Mouse (Mus musculus) embryo, embryonic 9.5 days (tissue): ENCODE measurements around the gene Fam189a2.

Source experiments
- DNase-seq: peaks from one replicate; pipeline ENCODE4 v3.0.0-alpha.2; 2017; ENCODE audit errors: extremely low spot score

Gene Fam189a2

DNA sequence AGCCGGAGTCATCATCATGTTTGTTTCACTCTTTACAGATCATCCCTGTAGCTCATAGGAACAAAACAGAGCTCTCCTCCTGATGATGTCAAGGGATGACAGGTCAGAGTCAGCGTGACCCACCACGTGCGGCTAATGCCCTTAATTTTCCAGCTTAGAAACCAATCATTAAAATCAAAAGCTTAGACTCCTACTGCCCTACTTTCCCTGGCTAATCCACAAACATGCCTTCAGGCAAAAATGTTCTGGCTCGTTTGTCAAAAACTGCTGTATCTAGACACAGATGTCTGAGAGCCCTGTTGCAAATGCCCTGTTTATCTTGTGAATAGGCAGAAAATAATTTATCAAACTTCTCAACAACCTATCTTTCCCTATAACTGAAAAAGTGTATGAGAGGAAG, 4.9 kb downstream of the Fam189a2 start:
- no peak for DNase-seq

DNA sequence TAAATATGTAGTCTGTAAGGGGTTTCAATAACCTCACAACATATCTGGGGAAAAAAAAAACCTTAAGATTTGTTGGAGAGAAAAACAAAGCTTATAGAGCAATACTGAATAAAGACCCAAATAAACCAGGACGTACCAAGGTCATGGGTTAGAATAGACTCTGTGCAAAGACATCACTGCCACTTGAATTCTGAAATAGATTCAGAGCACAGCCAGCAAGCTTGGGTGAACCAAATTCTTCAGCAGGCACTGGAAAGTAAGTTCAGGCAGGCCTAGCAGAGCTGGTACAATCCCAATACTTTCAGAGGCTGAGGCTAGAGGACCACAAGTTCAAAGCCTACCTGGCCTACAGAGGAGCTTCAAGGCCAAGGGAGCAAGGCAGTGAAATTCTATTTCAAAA, 6.2 kb downstream of the Fam189a2 start:
- DNase-seq, result no peak

DNA sequence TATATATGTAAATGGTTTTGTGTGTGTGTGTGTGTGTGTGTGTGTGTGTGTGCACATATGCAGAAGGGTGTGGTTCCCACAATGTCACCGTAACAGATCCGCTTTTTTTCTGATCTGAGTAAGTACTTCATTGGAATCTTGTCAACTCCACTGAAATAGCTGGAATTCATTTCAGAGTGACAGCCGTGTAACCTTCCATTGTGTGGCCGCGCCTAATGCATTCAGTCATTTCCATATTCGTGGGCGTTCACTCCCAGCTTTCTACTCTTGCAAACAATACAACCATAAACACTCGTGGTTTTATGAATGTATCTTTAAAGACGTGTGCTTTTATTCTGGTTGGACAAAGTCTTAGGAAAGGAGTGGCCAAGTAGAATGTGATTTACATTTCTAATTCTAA, 6.7 kb downstream of the Fam189a2 start:
- DNase-seq, result no peak

DNA sequence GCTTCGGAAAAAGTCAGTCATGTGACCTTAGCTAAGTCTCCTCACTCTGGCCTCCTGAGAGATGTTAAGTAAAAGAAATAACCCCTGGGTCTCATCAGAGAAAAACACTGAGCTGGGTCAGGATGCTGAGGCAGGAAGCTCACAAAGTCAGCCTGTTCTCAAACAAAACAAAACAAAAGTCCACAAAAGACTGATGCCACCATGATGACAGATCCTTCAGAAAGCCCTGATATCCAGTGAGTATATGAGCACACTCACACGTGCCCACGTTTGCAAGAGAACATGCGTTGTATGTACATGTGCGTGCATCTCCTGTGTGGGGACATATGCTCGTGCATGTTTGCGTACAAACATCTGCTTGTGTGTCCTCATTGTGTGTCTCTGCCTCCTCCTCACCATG, 7.5 kb downstream of the Fam189a2 start:
- no peak for DNase-seq

DNA sequence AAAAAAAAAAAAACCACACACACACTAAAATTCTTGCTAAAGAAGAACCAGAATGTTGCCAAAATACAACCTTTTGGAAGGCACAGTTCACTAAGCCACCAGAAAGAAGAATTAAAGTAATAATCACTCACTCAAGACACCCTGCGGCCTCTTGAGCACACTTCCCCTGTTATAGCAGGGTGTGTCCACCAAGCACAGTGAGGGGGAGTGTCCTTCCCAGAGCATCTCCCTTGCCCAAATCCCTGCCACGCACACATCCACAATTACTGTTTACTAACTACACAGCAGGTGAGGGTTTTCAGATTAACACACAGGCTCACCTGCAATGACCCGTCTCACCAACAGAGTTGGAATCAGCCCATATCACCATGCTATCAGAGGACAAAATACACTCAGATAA, 8.0 kb downstream of the Fam189a2 start:
- DNase-seq, result no peak

DNA sequence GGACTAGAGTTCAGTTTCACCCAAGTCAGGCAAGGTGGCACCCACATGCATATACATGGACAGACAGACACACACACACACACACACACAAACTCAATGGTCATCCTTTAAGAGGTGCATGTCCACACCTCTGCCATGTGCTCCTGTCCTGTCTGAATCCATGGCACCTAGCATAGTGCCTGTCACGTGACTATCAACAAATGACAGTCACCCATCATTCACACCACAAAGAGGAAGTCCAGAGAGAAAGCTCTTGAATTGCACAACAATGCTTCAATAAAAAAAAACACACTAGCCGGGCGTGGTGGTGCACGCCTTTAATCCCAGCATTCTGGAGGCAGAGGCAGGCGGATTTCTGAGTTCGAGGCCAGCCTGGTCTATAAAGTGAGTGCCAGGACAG, 8.5 kb downstream of the Fam189a2 start:
- no peak for DNase-seq

DNA sequence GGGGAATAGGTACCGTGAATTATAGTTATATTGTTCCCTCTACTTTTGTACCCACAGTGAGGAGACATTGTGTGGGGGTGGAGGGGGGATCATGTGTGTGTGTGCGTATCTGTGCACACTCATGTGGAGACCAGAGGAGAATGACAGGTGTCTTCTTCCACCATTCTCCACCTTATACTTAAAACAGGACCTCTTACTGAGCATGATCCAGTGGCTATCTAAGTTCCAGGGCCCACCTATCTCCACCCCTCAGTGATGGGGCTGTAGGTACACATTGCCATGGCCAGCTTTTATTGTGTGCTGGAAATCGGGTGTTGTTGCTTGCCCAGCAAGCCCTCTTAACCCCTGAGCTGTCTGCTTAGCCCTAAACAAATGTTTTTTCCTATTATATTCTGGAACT, 10.1 kb downstream of the Fam189a2 start:
- no peak for DNase-seq

DNA sequence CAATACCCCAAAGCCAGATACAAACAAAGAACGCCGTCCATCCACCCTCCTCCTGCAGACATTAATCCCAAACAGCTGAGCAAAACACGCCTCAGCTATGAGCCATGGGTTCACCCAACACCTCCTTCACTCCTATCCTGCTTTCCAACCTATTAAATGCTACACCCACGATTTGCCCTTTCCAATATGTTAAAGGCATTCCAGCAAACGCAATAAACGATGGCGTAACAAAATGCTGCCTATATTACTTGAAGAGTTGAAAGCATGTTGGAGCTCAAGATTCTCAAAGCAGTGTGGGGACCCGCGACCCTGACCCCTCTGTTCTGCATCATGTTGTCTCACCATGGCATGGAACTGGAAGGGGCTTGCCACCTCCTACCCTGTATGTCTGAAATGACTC, 11.2 kb downstream of the Fam189a2 start:
- DNase-seq, result no peak

DNA sequence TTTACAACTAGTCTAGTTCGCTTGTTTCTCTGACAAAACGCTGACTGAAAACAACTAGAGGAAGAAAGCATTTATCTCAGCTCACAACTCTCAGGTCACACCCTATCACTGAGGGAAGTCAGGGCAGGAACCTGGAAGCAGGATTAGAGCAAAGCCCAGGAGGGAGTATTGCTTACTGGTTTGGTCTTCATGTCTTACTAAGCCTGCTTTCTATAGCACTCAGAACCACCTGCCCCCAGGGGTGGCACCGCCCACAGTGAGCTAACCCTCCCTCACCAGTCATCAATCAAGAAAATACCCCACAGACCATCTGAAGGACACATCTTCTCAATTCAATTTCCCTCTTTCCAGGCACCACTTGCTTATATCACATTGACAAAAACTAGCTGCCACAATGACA, 12.4 kb downstream of the Fam189a2 start:
- no peak for DNase-seq

DNA sequence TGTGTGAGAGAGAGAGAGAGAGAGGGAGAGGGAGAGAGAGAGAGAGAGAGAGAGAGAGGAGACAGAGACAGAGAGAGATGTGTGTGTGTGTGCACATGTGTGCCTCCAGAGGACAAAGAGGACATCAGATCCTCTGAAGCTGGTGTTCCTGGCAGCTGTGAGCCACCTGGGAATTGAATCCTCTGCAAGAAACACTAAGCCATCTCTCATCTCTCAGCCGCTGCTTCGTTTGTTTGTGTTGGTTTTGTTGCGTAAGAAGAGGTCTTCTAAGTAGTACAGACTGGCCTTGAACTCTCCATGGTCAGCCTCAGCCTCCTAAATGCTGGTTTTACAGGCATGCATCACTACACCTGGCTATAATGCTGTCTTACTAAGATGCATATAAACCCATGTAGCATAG, 12.9 kb downstream of the Fam189a2 start:
- no peak for DNase-seq

DNA sequence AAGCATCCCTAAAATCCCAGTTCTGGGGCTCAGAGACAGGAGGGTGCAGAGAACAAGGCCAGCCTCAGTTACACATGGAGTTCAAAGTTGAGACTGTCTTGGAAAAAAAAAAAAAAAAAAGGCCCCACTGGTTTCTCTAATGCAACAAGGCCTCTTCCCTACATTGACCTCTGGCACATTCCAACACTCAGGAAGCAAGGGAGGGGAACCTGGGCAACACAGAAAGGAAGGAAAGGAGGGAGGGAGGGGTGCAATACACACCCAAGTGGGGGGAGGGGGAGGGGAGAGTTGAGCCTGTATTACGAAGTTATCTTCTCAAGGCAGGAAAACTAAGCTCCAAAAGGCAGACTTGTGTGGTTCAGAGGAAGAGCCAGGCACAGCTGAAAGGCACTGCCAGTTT, 13.4 kb downstream of the Fam189a2 start:
- DNase-seq, result peak; percentile 44

DNA sequence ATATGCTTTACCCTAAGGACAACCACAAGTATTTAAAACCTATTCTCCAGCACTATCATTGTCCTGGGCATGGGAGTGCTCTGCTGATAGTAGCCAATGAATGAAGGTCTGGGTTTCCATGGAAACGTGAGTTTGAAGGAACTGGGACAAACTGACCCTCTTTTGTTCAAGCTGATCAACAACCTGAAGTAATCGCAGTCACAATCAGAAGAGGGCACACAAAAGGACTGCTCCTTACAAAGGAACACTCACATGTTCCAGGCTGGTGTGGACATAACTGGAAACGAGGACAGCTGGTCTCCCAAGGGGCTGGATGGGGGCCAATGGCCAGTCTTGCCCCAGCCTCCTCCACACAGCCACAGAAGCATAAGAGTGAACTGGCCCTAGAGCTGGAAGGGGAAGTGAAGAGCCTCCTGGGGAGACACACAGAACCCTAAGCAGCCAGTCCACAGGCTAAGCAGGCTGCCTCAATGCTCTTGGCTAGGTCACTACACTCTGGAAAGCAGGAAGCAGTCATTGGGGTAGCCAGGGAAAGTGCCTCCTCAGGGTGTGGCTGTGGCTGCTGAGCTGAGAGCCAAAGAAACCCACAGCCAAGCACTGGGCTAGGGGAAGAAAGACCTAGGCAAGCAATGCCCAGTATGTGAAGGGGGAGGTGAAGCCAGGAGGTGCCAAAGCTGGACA, 14.0 kb downstream of the Fam189a2 start:
- peak; percentile 56 for DNase-seq

DNA sequence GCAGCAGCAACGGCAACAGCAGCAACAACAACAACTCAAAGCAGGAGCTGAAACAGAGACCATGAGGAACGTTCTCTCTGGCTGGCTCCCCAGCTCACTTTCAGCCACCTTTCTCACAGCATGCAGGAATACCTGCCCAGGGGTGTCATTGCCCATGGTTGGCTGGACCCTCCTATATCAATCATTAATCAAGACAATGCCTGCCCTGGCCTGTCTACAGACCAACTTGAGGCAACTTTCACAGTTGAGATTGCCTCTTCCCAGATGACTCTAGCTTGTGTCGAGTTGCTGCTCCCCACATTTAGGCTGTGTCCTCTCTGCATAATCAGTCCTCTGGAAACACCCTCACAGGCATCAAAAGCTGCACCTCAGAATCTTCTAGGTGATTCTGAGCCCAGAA, 17.6 kb downstream of the Fam189a2 start:
- no peak for DNase-seq

DNA sequence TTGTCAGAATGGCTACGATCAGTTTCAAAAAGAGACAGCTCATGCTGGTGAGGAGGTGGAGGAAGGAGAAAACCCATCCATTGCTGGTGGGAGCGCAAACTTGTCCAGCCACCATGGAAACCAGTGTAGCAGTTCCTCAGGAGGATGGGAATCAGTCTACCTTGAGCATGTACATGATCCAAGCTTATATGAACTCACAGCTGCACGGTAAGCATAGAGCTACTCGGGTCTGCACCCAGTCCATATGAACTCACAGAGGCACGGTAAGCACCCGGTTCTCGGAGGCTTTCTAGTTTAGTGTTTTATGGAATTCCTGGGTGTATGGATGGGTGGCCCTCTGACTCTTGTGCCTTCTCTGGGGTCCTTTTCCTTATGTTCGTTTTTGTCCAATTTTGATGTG, 18.3 kb downstream of the Fam189a2 start:
- no peak for DNase-seq

DNA sequence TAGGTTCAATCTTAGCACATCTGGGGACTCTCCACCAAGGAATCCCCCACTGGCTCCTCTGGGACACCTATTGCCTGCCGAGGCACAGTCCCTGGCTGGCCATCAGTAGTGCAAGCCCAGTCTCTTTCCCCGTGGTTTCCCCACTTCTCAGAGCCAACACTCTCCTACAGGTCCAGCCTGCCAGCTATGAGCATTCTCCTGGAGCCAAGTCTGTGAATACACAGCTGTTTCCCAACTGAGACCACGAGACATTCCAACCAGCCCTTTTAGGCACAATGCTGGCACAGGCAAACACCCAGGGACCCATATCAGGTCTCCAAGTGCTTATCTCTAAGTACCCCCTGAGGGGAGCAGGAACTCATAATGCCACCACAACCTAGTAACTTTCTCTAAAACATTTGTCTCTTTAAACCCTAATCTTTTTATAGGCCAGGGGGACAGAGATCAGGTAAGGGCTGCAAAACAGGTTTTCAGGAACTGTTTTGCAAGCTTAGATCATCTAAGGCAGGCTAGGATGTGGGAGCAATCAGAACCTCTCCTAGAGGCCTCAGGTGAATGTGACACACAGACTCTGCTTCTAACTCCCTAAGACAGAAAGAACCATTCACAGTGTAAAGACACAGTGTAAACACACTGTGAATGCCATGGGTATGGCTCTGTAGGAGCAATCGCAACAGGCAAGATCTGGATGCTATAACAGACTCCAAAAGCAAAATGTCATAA, 23.0 kb downstream of the Fam189a2 start:
- DNase-seq, result no peak

DNA sequence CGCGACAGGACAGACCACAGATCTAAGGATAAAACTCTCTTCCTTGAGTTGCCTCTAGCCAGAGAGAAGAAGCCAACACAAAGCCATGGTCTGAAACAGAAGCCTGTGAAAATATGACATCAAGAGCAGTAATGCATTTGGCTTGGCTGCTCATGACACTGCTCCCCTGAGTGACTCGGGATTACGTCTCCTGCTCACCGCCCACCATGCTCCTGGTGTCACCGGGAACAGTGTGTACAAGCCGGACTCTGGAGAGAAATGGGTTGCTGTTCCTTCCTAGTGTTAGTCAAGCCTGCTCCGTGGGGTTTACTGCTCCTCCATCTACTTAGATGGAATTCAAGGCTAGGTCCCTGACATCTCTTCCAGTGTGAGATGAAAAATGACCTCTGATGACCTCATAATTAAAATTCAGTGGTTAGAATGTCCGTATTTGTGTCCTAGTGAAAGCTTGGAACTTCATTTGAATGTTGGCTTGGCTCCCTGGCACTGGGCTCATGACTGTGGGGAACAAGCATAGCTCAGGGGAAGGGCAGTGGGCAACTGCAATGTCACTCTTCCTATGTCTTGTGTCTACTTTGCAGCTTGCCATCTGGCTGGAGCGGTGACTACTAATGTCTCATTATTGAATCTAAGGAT, 23.7 kb downstream of the Fam189a2 start:
- no peak for DNase-seq

DNA sequence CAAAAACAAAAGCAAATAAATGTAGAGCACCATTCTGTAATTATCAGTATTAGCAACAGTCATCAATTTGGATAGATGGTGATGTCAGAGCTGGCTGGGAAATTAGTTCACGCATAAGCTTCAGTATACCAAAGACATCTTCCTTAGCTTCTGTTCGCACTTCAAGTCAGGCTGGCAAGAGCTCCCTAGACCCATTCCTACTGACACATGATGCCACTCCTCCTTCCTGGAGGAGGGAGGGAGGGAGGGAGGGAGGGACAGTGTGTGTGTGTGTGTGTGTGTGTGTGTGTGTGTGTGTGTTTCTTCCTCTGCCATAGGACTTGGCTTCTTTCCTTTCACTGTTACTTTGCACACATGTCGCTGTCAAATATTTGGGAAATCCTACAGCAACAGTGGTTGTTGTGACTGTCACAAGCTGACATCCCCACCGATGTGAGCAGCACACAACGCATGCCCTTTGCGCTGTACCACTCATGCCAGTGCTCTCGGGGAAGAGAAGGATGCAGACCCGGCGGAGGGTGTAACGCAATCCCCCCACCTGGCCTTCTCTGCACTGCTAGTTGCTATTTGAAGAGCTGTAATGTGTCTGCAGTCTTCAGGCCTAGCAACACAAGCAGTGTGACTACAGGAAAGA, 34.9 kb downstream of the Fam189a2 start:
- DNase-seq, result no peak

DNA sequence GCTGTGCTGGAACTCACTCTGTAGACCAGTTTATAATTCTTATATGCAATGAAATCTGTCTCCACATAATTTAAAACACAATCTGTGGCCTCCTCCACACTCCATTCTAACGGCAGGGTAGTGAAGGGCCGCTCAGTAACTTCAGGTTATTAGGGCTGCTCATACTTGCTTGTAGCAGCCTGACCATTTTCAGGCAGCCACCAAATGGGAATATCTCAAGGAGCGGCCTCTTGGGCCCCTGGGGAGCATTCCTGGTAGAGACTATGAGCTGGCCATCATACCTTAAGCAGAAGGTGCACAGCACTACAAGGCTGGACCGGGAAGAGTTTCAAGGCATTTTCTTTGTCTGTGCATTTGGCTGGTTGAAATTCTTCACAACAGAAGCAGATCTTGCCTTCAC, 42.7 kb downstream of the Fam189a2 start:
- no peak for DNase-seq

DNA sequence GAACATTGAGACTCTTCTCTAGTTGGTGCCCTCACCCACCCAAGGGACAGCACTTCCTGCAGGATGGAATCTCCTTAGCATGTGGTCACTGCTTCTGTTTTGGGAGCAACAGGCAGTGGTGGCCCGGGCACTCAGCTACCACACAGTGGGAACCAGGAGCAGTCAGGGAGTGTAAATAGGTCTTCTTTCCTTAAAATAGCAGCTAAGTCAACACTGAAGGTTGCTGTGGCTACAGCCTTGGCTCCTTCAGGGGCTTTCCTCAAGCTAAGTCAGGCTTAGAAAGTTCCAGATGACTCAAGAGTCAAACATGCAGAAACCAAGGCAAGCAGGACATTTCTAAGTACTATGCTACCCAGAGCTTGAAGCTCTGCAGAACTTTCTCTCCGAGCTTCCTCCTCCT, 43.5 kb downstream of the Fam189a2 start:
- no peak for DNase-seq

DNA sequence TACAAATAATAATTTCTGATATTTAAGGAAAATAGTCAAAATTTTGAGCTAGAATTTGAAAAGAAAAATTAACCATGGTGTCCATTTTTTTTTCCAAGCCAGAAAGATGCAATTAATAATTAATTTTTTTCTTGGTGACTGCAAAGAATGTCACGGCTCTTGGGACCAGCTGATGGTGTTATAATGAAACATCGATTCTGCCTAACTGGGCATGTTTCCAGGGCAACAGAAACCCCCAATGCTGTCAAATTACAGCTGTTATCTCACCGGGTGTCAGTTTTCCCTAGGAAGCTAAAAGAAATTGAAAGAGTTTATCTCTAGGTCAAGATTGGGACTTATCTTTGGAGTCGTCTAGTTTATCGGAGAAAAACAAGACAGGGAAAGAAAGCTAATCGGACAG, 46.6 kb downstream of the Fam189a2 start:
- DNase-seq, result no peak

DNA sequence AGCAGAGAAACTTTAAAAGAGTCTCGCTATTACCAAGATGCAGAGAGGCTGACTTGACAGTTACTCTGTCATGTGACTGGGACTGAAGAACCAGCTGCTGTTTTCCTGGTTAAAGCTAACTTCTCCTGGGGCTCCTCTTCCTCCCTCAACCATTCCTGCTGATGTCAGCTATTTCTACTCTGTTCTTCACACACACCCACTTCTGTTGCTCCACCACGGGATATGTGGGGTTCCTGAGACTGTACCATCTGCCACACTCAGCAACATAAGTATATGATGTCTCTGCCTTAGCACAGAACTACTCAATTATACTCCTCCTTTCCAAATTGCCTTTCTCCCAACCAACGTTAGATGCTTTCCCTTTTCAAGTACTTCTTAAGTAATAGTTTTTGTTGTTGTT, 50.2 kb downstream of the Fam189a2 start:
- no peak for DNase-seq

DNA sequence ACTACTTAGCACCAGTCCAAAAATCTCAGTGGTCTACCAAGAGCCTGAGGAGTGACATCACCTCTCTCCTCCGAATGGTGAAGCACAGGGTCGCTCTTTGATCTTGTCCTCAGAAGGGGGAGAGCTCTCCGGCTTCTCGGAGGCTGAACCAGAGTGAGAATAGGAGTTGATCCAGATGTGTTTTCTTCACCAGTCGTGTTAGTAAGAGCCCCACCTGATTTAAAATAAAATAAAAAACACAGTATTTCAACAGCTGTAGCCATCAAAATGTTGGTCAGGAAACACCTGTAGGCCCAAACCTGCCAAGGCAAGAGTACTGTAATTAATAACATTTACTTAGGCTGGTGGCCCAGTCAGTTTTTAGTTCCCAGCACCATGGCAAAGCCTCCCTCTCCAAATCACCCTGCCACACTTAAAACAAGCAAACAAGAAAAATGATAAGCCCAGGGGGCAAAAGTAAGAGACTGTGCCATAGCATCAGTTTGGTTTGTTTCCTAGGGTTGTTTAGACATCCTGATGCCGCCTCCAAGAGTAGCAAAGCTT, 52.8 kb downstream of the Fam189a2 start:
- no peak for DNase-seq
